Mouse (Mus musculus): ENCODE results near the gene Mbnl2. TPM values are rescaled to one million over a fixed set of nuclear protein-coding genes. Genes with fewer than 3 reads are reported as not detected.

Gene Mbnl2
- total RNA-seq, 2 experiments from 2014 or later, result 126 to 132 TPM

DNA sequence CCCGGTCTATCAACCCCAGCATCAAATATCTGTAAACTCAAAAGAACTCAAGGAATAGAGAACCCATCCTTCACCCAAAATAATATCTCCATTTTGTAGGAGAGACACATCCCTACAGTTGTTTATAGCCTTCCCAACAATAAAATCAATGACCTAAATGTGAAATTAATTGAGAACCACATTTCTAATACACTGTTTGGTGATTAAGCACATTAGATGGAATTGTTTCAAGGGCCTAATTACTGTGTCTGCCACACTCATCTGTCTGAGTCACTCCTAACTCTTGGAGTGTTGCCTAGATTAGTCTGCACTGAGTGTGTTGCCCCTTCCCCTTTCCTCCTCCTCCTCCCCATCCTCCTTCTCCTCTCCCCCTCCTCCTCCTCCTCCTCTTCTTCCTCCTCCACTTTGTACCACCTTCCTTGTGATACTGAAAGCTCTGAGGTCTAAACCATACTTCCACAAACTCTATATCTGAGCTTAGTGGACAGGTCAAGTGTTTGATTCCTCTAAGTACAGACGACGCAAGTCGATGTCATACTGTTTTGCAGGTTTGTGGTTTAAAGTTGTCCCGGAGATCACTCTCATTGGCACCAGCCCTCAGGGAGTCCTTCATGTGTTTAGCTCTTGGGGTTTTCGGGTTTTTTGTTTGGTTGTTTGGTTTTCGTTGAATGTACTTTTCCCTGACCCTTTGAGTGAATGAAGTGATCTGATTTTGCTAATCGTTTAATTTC, 48.8 kb downstream of the Mbnl2 start:
- DNase-seq (ENCODE audit: low spot score in 2 of 2), result no peak

DNA sequence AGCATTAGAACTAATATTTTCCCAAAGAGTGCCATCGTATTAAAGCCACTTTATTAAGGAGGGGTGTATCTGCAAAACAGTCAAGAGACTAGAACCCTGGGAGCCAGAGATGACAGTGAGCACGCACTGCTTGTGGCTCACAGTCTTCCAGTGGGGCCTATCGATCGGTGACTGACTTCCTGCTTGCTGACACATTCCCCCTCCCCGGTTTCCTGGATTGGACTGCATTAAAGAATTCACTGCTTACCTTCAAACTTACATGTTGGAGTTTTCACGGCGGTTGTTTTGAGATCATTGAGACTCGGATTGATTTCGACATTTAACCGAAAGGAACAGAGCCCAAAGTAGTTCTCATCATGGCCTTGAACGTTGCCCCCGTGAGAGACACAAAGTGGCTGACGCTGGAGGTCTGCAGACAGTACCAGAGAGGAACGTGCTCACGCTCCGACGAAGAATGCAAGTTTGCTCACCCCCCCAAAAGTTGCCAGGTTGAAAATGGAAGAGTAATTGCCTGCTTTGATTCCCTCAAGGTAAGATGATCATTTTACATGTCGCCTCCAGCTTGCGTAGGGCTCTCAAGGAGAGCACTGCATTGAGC, 49.5 kb downstream of the Mbnl2 start:
- DNase-seq (ENCODE audit: low spot score in 2 of 2), result no peak

DNA sequence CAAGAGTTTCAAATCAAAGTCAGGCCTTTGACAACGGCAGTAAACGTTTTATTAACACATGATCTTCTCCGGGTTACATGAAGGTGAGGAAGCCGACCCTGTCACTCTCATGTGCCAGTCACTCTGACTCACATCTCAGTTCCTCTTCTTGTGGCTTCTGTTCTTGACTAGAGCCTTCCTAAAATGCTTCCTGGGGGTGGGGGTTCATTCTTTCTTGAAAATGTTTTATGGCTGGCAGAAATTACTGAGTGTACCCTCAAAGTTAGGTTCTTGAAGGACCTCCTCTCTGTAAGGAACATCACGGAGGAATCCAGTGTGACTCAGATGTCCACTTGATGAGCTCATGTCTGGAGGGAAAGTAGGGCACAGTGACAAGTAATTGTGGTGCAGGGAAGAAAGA, 50.2 kb downstream of the Mbnl2 start:
- DNase-seq (ENCODE audit: low spot score in 2 of 2), result no peak

DNA sequence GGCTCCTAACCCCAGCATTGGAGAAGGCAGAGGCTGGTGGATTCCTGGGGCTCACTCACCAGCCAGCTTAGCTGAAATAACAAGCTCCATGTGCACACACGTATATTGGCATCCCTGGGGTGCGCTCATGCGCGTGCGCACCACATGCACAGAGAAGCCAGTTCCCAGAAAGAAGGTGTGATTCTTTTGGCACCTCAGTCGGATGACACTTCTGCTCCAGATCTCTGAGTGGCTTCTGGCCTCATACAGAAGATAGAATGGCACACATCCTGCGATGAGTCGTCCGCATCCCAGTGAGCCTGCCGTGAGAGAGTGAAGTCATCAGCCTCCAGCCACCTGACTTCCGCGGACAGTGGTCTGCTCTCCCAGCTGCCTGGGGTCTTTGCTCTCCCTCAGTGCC, 55.0 kb downstream of the Mbnl2 start:
- no peak for DNase-seq (ENCODE audit: low spot score in 2 of 2)

DNA sequence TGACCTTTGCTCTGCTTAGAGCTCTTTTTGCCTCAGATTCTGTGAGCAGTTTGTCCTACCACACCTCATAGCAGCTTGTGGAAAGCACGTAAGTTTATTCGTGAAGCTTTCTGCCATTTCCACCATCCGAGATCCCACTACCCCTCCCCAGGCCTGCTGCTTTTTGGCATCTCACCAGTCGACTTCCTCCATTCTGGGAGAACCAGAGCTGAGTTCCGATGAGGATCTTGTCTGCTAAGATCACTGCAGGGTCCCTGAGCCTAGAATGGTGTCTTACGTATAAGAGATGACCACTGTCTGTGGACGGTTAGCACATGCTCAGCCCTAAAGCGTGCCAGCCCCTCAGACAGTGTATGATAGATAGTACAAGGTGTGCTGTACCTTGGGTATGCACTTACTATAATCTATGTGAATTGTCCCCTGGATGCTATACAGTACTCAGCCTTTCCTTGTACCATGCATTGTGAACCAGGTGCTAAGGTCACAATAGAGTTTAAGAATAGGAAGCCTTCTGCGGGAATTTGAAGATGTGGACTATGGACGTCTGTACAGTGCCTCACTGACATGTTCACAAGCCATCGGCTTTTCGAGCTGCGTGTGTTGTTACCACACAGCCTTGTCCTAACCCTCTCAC, 55.5 kb downstream of the Mbnl2 start:
- DNase-seq (ENCODE audit: low spot score in 2 of 2), result no peak

DNA sequence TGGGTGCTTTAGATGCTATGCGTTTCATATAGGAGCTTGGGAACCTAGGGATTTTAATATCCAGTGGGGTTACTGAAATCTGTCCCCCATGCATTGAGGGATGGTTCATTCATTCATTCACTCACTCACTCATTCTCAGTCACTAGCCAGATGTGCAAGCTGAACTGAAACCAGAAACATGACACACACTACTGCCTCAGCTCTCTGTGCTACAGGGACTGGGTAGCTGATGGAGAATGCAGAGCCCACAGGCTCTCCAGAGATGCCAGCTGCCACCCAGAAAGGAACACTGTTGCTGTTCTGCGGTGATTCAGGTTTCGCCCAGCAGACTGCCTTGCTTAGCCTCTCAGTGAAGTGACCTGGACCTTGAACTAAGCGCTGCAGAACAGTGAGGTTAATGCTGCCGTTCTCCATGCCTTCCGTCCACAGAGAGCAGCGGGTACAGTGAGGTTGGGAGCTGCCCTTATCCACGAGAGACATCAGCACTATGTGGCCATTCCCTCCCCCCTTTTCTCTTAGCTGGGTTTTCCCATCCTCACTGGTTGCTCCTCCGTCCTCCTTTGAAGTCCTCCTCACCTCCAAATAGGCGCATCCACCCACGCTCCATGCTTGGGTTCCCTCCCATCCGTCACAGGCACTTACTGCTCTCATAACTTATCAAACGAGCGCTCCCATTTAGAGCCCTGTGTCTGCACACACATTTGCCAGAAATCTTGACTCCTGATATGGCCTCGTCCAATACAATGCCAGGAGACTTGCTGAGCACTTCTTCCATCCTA, 58.2 kb downstream of the Mbnl2 start:
- no peak for DNase-seq (ENCODE audit: low spot score in 2 of 2)

DNA sequence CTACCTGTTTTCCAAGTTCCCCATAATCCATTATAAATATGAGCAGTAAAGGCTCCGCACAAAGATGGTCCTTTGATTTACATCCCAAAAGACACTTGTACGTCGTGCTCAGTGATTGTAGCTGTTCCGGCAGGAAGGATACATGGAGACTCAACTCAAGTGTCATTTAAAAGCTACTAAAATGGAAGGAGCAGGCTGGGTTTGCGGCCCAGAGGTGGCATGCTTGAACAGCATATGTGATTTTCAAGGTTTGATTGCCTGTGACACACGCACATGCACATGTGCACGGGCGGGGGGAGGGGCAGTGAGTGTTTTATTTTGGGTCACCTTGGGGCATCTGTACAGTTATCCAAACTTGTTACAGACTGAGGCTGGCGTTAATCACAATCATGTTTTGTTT, 59.9 kb downstream of the Mbnl2 start:
- DNase-seq (ENCODE audit: low spot score in 2 of 2), result no peak

DNA sequence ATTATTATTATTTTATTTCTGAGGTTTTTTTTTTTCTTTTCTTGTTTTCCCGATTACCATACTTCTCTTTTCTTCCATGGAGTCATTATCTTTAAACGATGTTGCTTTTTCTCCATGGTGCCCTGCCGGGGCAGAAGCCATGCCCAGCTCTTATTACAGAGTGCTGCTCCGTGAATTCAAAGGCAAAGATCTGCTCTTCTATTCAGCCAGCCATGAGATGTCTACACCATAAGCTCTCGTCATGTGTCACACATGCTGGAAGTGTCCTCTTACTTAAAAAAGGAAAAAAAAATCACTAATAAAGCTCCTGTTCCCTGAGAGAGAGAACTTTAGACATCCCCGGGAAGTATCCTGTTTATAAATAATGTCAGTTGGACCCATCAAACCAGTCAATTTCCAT, 60.4 kb downstream of the Mbnl2 start:
- no peak for DNase-seq (ENCODE audit: low spot score in 2 of 2)

DNA sequence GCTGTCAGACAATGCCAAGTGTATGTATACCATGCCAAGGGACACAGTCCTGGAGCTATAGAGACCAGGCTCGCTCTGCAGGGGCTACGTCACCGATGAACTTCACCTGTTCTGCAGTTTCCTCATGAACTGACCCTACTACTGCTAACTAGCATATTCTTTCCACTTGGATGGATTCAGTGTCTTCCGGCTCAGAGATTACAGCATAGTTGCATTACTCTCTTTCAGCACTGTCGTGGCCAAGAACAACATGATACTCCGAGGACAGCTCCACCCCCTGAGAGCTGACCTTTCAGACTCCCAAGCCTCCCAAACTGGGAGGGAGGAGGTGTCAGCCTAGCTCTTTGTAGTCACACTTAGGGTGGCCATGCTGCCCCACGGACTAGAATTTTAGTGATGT, 60.9 kb downstream of the Mbnl2 start:
- DNase-seq (ENCODE audit: low spot score in 2 of 2), result no peak

DNA sequence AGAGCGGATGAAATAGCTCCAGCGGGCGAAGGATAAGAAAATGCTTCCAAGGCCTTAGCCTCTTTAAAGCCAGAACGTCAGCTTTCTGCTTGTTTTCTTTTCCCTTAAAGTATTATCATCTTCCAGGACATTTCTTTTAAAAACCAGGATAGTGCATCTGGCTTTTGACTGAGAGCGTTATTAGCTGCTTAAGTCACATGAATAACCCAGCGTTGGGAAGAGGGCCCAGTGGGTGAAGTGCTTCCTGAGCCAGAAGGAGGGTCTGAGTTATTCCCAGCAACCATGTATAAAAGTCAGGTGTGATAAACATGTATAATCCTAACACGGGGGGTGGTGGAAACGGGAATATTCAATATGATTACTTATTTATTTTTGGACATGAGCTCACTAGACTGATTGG, 61.4 kb downstream of the Mbnl2 start:
- no peak for DNase-seq (ENCODE audit: low spot score in 2 of 2)

DNA sequence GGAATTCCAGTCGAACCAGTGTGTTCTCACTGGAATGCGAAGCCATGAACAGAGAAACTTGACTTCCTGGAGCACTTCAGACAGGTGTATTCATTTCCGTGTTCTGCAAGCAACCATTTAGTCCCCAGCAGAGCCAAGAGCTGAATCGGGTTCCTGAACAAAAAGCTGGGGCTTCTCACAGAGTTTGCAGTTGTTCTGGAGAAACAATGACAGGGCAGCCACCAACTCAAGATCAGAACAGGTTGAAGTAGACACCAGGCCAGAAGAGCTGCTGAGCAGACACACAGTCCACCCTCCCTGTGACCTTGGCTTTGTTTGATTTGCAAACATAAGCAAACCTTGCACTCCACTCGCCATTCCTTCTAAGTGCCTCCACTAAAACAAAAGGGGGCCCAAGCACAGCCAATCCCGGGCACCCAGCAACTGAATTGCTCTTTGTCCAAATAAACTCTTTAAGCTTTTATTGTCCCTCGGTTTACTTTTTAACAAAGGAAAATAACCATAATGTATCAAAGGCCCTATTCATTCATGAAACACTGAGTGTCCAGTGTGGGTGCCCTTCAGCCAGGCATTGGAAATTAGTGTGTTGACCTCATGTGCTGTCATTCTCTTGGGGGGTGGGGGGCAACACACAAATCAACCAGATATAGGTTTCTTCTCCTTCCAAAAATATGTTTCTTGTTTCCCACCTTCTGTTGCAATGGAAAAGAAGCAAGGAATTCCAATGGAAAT, 62.4 kb downstream of the Mbnl2 start:
- no peak for DNase-seq (ENCODE audit: low spot score in 2 of 2)

DNA sequence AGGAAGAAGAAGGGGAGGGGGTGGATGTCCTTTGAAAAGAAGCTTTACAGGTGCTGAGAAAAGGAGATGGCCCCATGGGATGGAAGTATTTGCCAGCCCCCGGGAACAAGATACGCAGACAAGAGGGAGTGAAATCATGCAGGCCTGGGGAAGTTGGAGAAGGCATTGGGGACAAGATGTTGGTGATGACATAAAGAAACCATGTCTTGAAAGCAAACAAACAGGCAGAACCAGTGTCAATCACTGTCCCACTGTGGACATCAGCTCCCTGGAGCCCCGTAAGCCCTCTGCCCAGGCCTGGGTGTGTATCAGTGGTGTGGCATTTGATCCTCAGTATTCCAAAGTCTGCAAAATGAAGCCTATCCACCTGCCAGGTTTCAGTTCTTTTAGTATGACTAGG, 63.2 kb downstream of the Mbnl2 start:
- DNase-seq (ENCODE audit: low spot score in 2 of 2), result no peak

DNA sequence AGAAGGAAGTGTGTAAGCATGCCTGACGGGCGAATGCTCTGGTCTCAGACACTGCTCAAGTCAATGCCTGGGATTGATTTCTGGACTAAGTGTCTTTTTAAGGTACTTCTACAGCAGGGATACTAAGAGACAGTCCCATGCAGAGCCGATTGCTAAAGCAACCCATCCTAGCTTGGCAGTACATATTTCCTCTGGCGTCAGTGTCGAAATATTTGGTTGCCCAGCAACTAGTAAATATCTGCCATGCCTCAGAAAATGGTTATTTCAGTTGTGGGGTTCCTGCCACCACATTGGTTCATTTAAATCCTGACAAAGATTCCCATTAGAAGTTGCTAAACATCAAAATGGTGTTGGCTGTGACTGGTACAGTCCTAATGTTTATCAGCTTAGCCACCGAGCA, 66.4 kb downstream of the Mbnl2 start:
- DNase-seq (ENCODE audit: low spot score in 2 of 2), result no peak

DNA sequence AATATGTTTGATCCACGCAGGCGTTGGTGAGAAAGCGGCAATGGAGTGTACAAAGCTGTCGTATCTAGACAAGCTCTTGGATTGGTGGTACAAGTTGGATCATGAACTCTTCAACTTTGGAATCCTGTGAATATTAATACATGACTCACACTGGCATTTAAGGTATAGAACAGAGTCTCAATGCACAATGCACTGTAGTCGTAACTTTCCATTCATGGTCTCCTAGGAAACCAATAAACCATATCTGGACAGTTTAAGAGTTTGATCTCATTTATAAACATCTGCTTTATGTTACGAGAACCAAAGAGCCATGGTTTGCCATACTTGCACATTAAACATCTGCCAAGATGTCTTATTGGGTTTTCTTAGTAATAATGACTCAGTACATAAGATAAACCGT, 66.9 kb downstream of the Mbnl2 start:
- no peak for DNase-seq (ENCODE audit: low spot score in 2 of 2)

DNA sequence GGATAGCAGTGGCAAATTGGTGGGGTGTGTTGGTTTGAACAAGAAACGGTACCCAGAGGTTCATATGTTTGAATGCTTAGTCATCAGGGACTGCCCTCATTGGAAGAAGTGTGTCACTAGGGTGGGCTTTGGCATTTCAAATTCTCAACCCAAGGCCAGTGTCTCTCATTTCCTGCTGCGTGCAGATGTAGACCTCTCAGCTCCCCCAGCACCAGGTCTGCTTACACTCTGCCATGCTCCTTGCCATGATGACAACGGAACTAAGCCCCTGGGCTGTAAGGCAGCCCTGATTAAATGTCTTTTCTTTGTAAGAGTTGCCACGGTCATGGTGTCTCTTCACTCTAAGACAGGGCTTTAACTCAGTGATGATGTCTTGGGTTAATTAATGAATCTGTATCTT, 69.2 kb downstream of the Mbnl2 start:
- no peak for DNase-seq (ENCODE audit: low spot score in 2 of 2)

DNA sequence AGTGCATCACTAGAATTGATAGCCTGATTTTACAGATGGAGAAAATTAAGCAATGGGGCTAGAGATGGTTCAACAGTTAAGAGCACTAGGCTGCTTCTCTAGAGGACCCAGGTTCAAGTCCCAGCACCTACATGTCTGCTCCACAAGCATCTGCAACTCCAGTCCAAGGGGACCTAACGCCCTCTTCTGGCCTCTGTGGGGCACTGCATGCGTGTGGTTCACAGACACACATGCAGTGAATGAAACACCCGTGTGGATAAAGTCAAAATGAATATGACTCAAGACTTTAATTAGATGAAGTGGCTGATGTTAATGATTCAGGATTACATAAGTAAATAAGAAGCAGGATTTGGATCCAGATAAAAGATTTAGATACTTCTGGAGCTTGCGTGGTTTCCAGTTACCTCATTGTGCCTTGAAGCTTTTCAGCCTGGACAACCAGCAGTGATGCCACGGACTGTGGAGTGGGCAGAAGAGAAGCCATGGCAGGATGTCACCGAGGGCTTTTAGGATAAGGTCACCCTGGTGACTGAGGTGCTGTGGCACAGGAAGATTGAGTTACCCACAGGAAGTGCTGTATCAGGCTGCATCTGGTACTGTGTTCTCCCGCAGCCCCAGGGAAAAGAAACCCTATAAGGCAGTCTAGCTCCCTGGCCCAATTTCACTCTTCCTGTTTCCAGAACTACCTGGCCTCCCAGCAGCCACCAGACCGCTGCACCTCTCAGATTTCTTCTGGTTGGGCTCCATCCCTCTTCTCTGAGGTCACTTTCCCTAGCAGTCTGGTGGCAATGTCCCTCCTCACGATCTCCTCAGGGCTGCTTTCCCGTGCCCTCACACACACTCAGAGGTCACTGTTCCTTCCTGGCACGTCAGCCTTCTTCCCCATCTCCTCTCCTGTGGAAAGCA, 72.2 kb downstream of the Mbnl2 start:
- no peak for DNase-seq (ENCODE audit: low spot score in 2 of 2)

DNA sequence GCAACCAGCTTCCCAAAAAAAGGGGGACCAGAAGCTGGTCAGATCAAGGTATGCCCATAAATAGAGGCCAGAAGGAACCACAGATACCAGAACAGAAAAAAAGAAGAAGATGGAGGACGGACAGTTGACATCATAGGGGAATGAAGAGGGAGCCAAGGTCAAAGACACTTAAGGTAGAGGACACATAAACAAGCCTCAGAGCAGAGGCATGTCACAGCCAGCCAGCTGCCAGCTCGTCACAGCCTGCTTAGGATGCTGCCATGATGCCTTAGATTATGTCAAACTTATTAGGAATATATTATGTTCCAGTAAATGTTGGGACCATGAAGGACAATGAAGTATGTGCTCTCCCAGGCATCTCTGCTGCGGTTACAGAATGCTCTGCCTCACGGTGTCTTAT, 73.9 kb downstream of the Mbnl2 start:
- DNase-seq (ENCODE audit: low spot score in 2 of 2), result no peak

DNA sequence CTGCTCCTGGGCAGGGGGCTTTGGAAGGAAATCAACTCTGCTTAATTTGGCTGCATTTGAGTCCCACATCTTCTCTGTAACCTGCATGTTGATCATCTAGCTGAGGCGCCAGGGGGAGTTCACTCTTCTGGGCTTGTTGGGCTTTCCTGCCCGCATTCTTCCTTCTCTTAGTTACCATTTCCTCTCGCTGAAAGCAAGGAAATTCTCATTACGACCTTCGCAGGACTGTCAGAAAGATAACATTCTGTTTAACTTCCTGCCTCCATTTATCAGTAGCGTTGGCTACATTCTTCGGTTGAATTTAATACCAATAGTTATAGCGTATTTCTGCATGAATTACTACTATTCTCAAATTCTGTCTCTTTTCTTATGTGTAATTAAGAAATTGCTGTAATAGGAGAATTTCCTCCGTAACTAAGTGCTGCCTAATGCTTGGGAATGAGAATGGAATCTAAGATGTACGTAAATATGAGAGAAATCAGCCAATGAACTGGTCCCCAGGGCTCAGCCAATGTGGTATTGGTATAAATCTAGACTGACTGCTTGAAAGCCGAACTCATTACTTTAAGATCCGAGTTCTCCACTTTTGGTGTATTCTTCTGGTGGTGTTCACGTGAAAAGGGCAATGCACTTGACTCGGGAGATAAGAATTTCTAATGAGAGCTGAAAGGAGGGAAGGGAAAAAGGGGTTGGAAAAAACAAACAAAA, 76.8 kb downstream of the Mbnl2 start:
- DNase-seq (ENCODE audit: low spot score in 2 of 2), result no peak

DNA sequence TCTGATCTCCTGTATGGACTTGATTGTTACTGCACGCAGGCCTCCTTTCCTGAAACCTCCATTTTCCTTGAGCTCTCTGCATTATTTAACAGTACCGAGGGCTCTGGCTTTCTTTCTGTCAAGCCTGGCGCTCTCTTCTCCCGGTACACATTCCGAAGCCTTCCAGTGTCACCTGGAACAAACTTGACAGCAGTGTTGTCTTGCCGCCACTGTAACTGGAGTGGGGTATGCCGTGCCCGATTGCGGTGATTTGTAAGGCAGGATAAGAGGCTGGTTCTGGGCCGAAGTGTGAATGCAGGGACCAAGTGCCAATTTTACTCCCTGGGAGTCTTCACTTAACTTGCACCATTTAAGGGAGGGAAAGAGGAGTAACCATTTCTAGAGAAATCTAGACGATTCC, 77.7 kb downstream of the Mbnl2 start:
- DNase-seq (ENCODE audit: low spot score in 2 of 2), result no peak

DNA sequence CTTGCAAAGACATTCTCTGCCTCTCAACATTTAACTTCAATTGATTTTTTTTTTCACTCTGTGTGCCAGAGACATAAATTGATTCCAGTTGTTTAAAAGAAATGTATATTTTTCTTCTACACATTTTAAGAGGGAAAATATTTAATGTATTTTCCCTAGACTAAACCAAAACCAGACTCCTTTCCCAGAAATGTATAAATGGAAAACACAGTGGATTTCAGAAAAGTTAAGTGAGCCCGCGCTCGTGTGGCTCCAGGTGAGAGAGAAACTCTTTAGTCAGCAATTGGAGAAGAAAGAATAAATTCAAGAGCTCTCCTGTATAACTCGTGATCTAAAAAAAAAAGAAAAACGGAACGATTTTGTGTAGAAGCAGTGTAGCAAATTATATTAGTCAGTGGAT, 79.1 kb downstream of the Mbnl2 start:
- no peak for DNase-seq (ENCODE audit: low spot score in 2 of 2)

All from layer of hippocampus, postnatal 10 days (tissue).